Mouse (Mus musculus): Measurements from ENCODE around the gene Arid1a.

Gene Arid1a

GRCm38 (mm10) chr4:133633332-133634042, 123.1 kb downstream of the Arid1a start:
- in situ Hi-C loops (cut with MboI; ENCODE audit: low pct_unique_long_range_greater_than_20kb in 1 of 2, low sequenced_read_pairs in 2 of 2, unreplicated experiment in 1 of 2) = no loop called here

GRCm38 (mm10) chr4:133632483-133633327, 123.9 kb downstream of the Arid1a start:
- in situ Hi-C loops (cut with MboI; ENCODE audit: low pct_unique_long_range_greater_than_20kb in 1 of 2, low sequenced_read_pairs in 2 of 2, unreplicated experiment in 1 of 2) = no loop called here

- in situ Hi-C loops (cut with MboI; ENCODE audit: low pct_unique_long_range_greater_than_20kb in 1 of 2, low sequenced_read_pairs in 2 of 2, unreplicated experiment in 1 of 2) = no loop called here
These were observed 124.7 kb downstream of the Arid1a start for GRCm38 (mm10) chr4:133631769-133632411.

DNA sequence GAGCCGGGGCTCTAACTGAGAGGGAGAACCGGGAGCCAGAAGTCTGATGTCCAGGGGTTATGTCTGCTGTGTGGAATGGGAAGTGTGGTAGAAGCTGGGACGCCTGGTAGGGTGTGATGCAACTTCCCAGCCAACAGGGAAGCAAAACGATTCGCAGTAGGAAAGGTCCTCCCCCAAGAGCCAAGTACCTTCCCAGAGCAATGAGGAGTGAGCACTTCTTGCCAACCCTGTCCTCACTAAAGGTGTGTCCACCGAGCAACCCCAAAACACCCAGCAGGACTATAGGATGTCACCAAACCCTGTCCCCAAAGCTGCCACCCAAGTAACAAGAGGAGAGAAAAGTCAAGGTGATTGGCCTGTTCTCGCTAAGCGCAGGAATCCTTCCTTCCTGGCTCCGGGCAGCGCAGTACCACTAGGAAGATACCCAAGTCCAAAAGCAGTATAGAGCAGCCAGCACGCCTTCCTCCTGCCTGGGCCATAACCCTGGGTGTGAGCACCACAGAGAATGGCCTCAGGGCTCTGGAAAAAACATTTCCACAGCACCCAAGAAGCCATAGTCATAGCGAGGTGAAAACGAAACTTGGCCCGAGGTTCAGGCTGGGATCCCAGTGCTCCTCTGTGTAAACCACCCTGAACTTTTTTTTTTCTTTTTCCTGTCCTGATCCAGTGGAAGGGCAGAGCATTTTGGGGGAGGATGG, 125.3 kb downstream of the Arid1a start:
- in situ Hi-C loops (cut with MboI; ENCODE audit: low pct_unique_long_range_greater_than_20kb in 1 of 2, low sequenced_read_pairs in 2 of 2, unreplicated experiment in 1 of 2) = no loop called here

DNA sequence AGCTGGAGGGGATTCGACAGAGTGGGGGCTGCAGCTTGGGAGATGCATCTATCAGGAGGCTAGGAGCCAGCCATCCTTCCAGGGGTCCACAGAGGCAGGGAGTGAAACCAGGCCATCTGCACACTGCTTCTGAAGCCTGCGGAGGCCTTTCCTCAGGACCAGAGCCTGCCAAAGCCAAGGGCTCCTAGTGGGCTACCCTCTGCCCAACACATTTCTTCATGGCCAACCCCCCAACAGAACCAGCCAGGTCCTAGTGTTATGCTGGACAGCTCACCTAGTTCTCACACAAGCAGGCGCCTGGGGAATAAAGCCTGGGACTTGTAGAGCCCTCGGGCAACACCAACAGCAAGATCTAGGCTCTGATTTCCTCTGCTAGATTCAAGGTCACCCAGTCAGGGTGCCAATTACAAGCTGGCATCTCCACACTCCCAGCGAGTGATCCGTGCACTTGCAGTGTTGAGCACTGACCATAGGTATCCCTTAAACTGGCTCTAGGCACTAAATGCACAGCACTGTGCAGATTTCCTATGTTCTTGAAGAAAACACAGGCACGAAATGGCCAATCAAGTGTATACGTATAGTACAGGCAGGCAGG, 126.1 kb downstream of the Arid1a start:
- in situ Hi-C loops (cut with MboI; ENCODE audit: low pct_unique_long_range_greater_than_20kb in 1 of 2, low sequenced_read_pairs in 2 of 2, unreplicated experiment in 1 of 2) = no loop called here

DNA sequence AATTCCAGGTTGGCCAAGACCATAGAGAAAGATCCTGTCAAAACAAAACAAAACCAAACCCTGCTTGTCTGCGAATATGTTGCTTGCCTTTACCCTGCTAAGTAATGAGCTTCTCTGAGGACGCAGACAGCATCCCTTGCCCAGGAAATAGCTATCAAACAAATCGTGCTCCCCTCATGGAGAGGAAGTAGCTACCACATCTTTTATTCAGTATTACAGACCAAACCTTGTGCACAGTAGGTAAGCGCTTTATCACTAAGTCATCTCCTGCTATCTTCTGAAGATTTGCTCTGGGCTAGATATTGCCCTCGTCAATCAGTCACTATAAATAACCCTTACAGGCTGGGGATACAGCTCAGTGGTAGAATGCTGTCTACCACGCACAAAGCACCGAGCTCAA, 127.4 kb downstream of the Arid1a start:
- in situ Hi-C loops (cut with MboI; ENCODE audit: low pct_unique_long_range_greater_than_20kb in 1 of 2, low sequenced_read_pairs in 2 of 2, unreplicated experiment in 1 of 2) = no loop called here
